Mouse (Mus musculus): ENCODE measurements at regions not wholly inside any gene's neighbourhood (a gene's known extent, or its start where the extent isn't known, plus 50 kb on each side); places are given as distances from the start of the nearest gene placed in this dataset.

GRCm38 (mm10) chr5:120251697-120252401, 135.6 kb downstream of the Rbm19 start:
- no peak for DNase-seq

GRCm38 (mm10) chr5:120252551-120252950, 136.3 kb downstream of the Rbm19 start:
- DNase-seq: peak in 1 of 2 experiments; percentile 10

- DNase-seq: no peak
Observed at GRCm38 (mm10) chr5:120262715-120263273, 146.5 kb downstream of the Rbm19 start.

GRCm38 (mm10) chr5:120269416-120269860, 153.2 kb downstream of the Rbm19 start:
- no peak for DNase-seq

- no peak for DNase-seq
Observed at GRCm38 (mm10) chr5:120270887-120271616, 154.8 kb downstream of the Rbm19 start.

GRCm38 (mm10) chr5:120276229-120276628, 155.3 kb upstream of the Lhx5 start:
- DNase-seq: no peak

GRCm38 (mm10) chr5:120280321-120280720, 151.2 kb upstream of the Lhx5 start:
- DNase-seq: no peak

- DNase-seq: no peak
Observed at GRCm38 (mm10) chr5:120280991-120281602, 150.4 kb upstream of the Lhx5 start.

- no peak for DNase-seq
Observed at GRCm38 (mm10) chr5:120281840-120282565, 149.5 kb upstream of the Lhx5 start.

- DNase-seq: peak; percentile 15 to 54
Observed at GRCm38 (mm10) chr5:120284625-120285024, 146.9 kb upstream of the Lhx5 start.

GRCm38 (mm10) chr5:120285036-120285435, 146.5 kb upstream of the Lhx5 start:
- no peak for DNase-seq

GRCm38 (mm10) chr5:120286787-120287186, 144.7 kb upstream of the Lhx5 start:
- no peak for DNase-seq

GRCm38 (mm10) chr5:120288036-120288684, 143.3 kb upstream of the Lhx5 start:
- DNase-seq: no peak

- no peak for DNase-seq
Observed at GRCm38 (mm10) chr5:120294526-120295078, 136.9 kb upstream of the Lhx5 start.

- DNase-seq: no peak
Observed at GRCm38 (mm10) chr5:120297190-120297589, 134.3 kb upstream of the Lhx5 start.

- DNase-seq: no peak
Observed at GRCm38 (mm10) chr5:120297665-120298282, 133.7 kb upstream of the Lhx5 start.

- no peak for DNase-seq
Observed at GRCm38 (mm10) chr5:120301672-120302071, 129.8 kb upstream of the Lhx5 start.

- no peak for DNase-seq
Observed at GRCm38 (mm10) chr5:120302307-120302706, 129.2 kb upstream of the Lhx5 start.

- DNase-seq: no peak
Observed at GRCm38 (mm10) chr5:120304295-120304701, 127.2 kb upstream of the Lhx5 start.

GRCm38 (mm10) chr5:120312299-120312698, 119.2 kb upstream of the Lhx5 start:
- no peak for DNase-seq

GRCm38 (mm10) chr5:120313984-120314383, 117.5 kb upstream of the Lhx5 start:
- DNase-seq: no peak
